Mouse (Mus musculus): ENCODE data around the gene Col6a5.

The Col6a5 gene

GRCm38 (mm10) chr9:105960533-105960932 is at the start of gene Col6a5:
Gene Col6a5 (minus strand): TSS chr9:105960643.
- DNase-seq (ENCODE audit: low spot score), result peak; percentile 37

GRCm38 (mm10) chr9:105997955-105998354 is 37.5 kb upstream of the Col6a5 start:
- DNase-seq (ENCODE audit: low spot score), result no peak

DNA sequence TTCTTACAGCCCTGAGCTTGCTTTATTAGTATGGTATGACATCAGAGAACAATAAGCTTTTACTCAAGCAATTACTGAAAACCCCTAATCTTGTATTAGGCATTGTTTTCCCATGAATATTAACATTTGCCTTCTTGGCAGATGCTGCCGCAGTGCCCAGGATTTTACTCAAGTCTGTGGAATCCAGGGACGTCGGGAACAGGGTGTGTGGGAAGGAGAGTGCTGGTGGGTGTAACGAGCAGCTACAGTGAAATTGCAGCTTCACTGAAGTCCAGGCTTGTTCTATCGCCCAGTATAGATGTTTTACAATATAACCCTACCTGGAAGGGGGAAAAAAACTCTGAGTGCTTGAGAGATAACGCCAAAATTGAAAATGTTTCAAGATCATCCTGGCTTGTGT is 32.0 kb upstream of the Col6a5 start:
- DNase-seq (ENCODE audit: low spot score), result no peak

DNA sequence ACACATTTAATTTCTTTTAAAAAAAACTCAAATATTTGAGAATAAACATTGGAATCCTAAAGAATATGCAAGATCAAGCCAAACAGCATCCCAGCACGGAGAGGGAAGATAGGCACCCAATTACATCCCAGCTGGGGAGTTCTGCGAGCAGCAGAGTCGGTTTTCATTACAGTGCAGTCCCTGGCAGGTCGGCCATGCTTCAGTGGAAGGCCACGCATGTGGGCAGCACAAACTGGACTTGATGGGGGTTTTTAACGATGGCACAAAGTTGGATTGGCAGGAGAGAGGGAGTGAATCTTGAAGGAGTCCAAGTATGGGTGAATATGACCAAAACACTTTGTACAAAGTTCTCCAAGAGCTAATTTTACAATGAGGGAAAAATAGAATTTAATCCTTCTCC is 29.7 kb upstream of the Col6a5 start:
- no peak for DNase-seq (ENCODE audit: low spot score)

DNA sequence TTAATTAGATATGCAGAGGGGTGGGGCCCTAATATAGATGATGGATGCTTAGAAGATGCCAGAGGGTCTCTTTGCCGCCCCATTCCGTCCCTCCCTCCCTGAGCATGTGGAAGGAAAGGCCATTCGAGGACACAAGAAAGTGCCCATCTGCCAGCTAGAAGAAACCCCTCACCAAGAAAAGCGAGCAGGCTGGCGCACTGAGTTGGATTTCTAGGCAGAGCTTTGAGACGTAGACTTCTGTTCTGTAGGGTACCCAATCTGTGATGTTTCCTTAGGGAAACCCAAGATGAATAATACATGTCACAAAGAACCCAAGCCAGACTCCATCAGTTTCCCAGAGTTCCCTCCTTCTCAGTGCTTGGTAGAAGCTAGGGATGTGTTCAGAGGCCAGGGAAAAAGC is 29.0 kb upstream of the Col6a5 start:
- DNase-seq (ENCODE audit: low spot score), result no peak

- no peak for DNase-seq (ENCODE audit: low spot score)
Observed at GRCm38 (mm10) chr9:105988096-105988495, 27.7 kb upstream of the Col6a5 start.

- no peak for DNase-seq (ENCODE audit: low spot score)
Observed at GRCm38 (mm10) chr9:105984931-105985519, 24.6 kb upstream of the Col6a5 start.

GRCm38 (mm10) chr9:105978479-105978878 is 18.0 kb upstream of the Col6a5 start:
- DNase-seq (ENCODE audit: low spot score), result no peak

DNA sequence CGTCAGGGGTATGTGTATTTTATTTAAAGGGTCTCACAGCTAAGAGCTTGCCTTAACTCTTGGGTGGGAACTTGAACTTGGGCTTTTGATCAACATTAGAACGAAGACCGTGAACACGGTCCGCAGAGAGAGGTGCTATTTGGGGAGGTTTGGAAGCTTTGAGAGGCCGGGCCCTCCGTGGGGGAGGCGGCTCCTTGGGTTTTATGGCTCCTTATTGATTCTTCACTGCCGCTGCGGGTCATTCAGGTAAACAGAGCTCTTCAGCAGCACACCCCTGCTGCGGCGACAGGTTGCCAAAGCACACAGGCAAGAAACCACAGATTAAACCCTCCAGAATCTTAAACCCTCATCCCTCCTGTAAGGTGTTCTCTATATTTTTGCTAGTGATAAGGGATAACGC is 16.4 kb upstream of the Col6a5 start:
- no peak for DNase-seq (ENCODE audit: low spot score)

GRCm38 (mm10) chr9:105976314-105976713 is 15.9 kb upstream of the Col6a5 start:
- DNase-seq (ENCODE audit: low spot score), result no peak

DNA sequence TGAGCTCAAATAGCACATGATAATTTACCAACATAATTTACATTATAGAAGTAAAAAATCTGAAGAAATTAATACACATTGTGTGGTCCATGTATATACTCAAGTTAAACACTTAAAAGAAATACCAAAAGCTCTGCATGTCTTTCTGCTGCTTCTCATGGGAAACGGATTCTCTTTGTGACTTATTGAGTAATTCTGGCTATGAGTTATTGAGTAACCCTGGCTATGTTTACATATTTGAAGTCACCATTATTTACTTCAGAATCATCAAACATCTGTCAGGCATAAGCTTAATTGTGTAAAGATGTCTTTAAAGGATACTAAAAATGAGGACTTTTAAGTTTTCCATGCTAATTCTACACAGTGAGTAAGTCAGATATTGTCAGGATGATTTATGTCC is 13.3 kb upstream of the Col6a5 start:
- no peak for DNase-seq (ENCODE audit: low spot score)

DNA sequence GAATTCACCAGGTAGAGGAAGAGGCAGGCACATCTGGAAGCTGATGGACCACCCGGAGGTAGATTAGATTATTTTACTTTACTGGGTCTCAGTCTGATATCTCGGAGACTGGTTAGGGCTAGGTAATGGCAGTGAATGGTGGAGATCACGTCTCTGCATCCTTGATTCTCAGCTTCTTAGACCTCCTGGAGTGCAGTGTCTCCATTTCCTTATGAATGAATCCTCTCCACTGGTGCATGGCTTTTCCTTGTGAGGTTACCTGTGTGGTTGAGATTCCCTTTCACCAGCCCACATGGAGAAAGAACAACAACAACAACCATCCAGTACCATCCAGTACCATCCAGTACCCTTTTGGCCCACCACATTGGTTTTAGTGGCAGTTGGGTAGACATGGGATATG is 11.6 kb upstream of the Col6a5 start:
- no peak for DNase-seq (ENCODE audit: low spot score)

- no peak for DNase-seq (ENCODE audit: low spot score)
Observed at GRCm38 (mm10) chr9:105971351-105971894, 11.0 kb upstream of the Col6a5 start.

DNA sequence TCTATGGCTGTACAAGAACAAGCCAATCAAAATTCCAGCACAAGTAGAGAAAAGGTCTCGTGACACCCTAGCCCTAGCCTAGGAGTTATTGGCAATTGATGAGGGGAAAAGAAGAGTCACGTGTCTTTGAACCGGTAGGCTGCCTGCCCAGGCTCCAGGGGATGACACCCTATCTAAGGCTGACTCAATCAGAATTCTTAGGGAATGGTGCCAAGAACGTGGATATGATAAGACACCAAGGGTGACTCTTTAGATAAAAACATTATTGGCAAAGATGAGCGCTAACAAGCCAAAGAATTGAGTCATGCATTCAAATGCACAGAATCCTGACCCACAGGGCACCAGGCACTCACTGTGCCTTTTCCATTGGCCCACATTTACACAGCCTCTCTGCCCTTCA is 10.5 kb upstream of the Col6a5 start:
- DNase-seq (ENCODE audit: low spot score), result no peak

- DNase-seq (ENCODE audit: low spot score), result no peak
Observed at GRCm38 (mm10) chr9:105967976-105968375, 7.5 kb upstream of the Col6a5 start.

DNA sequence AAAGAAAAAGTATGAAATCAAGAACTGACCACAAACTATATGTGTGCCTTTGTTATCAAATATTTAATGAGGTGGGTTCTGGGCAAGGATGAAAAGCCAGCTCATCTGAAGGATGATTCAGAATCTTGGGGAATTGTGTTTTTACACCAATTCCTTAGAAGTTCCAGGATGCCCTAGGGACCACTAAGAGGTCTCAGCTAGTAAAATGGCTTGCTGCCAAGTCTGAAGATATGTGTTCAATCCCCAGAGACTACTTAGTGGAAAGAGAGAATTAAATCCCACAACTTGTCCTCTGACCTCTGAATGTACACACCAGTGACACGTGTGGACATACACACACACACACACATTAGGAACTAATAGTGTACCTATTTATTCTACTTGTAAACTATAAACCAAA is 1.3 kb downstream of the Col6a5 start:
- no peak for DNase-seq (ENCODE audit: low spot score)

DNA sequence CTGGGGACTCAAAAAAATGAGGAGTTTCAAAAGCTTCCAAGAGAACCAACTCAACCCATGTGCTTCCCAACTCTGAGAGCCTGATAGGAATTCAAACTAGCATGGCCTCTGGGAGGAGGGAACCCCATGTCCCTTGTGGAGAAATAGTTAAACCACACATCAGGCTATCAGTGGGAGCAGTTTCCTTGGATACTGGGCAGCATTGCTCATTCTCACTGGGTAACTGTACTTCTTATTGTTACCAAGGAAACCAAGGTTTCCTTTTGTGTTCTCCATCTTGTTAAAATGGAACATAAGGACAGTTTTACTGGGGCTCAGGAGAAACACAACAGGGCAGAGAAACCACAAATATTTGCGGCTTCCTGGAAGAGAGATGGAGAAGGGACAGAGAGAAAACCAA is 10.7 kb downstream of the Col6a5 start:
- DNase-seq (ENCODE audit: low spot score), result no peak

DNA sequence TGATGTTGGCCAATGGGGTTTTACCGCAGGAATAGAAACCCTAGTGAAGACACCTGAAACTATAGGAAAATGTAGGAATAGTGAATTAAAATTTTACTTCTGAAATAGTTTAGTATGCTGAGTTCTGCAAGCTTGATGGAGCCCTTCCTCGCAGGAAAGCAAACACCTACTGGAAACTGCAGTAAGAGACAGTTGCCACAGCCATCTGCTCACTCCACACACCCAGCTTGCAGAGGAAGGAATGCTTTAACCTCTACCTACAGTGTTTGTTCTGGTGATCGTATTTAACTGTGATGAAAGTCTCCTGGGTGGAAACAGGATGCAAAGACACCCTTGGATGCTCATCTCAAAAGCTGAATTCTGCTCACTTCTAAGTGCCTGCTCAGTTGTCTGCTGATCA is 12.9 kb downstream of the Col6a5 start:
- no peak for DNase-seq (ENCODE audit: low spot score)

DNA sequence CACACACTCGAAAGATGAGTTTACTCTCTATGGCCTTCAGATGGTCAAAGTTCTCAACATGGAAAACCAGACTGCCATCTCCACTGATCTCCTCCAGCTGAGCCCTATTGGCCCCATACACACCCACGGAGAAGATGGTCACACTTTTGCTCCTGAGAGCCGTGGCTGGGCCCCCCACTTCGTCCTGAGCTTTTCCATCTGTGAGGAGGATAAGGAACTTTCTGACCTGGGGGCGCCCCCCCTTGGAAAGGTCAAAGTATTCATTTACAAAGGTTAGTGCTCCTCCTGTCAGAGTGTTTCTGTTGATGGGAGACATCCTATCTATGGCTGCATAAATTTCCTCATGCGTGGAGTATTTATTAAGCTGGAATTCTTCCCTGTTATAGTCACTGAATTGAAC is 26.6 kb downstream of the Col6a5 start:
- DNase-seq (ENCODE audit: low spot score), result no peak

GRCm38 (mm10) chr9:105929287-105929686 is 31.2 kb downstream of the Col6a5 start:
- no peak for DNase-seq (ENCODE audit: low spot score)

GRCm38 (mm10) chr9:105928406-105929071 is 31.9 kb downstream of the Col6a5 start:
- DNase-seq (ENCODE audit: low spot score), result no peak

DNA sequence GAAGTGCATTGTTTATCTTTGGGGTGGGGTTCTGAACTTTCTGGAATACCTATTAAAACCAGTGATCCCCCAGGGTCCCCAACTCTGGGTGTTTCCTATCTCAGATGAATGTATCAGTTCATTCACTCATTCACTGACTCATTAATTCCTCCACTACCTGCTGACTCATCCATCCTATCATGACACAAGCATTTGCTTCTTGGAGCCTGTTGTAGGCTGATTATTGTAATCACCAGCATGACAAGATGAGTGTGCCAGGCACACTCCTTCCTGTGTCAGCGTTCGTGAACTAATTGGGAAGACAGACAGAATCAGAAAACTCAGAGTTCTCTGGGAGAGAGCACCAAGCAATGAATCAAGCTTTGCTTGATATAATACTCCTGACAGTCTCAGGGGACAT is 36.8 kb downstream of the Col6a5 start:
- DNase-seq (ENCODE audit: low spot score), result no peak

GRCm38 (mm10) chr9:105915186-105915585 is 45.3 kb downstream of the Col6a5 start:
- DNase-seq (ENCODE audit: low spot score), result no peak

- DNase-seq (ENCODE audit: low spot score), result no peak
Observed at GRCm38 (mm10) chr9:105910166-105910565, 50.3 kb downstream of the Col6a5 start.
